Mouse (Mus musculus) lung, postnatal 36 days (tissue): ENCODE measurements around the gene Jmjd8.

ENCODE experiments used
- DNase-seq: peaks from one replicate; pipeline ENCODE4 v3.0.0; 2022; ENCODE audit warnings: mixed read lengths

The Jmjd8 gene

DNA sequence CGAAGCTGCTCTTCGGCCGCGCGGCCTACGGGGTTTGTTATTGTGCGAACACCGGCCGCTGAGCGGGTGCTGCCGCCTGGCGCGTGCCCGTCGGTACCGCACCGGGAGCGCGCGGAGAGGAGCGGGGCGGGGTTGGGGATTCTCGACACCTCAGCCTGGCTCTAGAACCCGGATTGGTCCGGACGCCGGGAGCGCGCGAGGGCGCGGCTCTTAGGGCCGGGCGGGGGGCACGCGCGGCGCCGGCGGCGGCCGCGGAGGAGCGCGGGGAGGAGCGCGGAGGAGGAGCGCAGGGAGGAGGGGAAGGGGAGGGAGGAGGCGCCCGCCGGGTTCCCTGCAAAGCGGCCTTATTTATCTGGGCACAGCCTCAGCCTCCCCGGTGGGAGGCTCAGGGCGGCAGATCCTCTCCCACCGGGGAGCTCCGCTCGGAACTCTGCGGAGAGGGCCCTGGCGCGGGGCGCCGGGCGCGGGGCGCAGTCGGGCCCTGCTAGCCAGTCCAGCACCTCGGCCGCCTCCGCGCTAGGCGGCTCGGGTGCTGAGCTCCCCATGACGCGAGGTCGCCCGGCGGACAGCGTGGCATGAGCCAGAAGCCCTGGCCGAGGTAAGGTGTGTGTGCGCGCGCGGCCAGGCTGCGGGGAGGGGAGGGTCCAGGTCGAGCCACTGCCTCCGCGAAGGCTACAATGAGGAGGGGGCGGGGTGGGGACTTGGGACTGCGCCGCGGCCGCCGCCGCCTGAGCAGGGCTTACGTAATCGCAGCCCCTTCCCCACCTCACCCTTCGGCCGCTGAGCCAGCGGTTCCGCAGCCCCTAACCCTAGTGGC, 19.7 kb upstream of the Jmjd8 start, which contains the start of gene Fbxl16:
Gene Fbxl16 (plus strand): TSS at position 297 of the 817 bp plus-strand sequence.
- DNase-seq = peak; percentile 65

DNA sequence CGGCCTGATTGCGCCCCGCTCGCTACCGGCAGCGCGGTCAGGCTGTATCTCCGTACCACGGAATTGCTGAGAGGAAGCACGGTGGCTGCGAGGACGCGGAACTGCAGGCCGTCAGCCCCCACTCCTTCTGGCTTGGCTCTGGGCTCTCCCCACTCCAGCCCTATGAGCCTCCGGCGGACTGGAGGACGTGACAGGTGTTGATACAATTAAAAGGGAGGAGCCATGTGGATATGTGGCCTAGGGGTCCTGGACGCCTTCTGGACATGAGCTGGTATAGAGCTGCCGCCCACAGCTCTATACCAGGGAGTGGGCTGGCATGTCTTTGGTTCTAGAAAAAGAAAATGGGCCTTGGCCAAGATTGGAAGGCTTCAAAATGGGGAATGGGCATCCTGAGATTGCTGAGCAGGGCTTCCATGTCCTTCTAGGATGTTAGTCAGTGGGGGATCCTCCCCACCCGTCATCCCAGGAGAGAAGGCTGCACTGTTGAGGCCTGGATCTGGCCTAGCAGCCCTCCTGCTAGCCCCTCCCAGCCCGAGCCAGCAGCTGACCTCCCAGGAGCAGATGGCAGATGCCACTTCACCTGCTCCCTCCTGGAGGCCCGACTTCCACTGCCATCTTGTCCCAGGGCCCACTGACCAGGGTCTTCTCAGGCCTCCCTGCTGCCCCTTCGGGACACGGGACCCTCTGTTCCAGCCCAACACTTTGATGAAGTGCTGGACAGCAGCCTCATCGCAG, 18.9 kb upstream of the Jmjd8 start:
- DNase-seq = no peak

DNA sequence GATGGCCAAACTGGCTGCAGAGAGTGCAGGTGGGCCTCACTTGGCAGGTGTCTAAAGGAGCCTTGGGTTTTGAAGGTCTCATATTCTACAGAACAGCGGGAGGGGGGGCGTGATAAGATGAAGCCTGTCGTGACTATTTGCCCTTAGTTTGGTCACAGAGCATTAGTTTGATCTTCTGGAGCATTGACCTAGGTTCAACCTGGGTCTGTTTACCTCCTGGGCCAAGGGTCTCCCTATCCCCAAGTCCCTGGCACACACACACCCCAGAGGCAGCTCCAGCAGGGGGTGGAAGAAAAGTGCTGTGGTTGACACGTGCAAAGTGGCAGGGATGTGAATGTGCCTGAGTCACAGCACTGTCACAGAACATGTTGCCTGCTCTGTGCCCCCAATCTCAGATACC, 17.8 kb upstream of the Jmjd8 start:
- DNase-seq = no peak

DNA sequence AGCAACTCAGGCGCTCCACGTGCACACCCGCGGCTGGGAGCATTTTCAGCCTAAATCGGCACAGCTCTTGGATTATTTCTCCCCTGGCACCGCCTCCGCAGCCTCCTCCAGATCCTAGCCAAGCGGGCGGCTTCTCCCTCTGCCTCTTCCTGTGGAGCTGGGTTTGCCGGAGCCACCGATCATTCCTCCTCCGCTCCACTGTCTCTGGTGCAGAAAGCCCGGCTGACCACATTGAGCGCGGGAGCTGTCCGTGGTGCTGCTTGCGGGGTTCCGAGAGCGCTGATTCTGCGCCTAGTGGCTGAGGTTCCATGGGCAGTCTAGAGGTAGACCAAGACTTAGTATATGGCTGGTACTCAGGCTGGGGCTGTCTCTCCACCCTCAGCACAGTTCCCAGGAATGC, 15.2 kb upstream of the Jmjd8 start:
- DNase-seq = peak; percentile 86

DNA sequence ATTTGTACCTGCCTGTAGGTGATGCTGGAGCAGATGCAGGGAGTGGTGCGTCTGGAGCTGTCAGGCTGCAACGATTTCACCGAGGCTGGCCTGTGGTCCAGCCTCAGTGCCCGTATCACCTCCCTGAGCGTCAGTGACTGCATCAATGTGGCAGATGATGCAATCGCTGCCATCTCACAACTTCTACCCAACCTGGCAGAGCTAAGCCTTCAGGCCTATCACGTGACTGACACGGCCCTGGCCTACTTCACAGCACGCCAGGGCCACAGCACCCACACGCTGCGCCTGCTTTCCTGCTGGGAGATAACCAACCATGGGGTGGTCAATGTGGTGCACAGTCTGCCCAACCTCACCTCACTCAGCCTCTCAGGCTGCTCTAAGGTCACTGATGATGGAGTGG, 11.0 kb upstream of the Jmjd8 start:
- DNase-seq = no peak

DNA sequence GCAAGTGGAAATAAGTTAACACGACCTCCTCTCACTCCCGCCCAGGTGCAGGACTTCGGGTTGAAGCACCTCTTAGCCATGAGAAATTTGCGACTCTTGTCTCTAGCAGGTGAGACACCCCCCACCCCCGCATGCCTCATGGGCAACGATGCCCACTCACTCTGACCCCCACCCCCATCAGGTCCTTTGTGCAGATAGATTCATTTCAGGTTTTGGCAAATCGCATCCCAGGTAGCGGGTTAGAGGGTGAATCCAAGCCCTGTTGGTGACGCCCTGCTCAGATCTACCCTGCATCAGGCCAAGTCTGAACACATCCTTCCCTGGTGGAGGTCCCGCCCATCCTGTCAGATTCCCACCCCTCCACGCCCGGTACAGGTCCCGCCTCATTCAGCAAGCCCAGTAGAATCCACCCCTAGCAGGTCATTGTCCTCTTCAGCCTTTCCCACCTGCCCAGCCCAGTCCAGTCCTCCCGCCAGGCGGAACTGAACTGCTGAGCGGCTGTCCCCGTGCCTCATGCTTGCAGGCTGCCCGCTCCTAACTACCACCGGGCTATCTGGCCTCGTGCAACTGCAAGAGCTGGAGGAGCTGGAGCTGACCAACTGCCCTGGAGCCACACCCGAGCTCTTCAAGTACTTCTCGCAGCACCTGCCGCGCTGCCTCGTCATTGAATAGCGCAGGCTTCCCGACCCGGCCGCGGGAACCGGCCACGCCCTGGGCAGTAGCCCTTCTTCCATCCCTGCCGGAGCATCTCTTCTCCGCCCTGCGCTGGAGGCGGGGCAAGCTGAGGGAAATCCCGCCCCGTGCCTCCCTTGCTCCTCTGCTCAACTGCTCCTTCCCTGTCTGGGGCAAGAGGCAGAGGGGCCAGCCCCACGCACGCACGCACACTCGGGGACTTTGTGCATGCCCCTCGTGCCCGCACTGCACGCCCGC, 9.6 kb upstream of the Jmjd8 start:
- DNase-seq = no peak

DNA sequence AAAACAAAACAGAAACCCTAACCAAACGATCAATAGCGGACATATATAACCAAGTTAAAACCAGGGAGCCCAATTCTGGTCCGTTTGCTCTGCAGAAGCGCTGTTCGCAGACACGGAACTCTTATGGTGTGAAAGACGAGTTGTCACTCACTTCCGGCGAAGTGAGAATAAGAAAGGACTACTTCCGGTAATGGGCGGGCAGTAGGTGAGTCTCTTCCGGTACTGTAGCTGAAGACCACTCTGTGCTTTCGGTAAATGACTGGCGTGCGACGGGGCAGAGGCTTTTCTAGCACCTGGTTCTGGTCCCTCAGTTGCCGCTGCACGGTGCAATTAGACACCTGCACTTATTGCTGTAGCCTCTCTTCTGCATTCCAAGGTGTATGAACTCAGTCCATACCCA, 5.2 kb upstream of the Jmjd8 start, which contains the start of gene Wdr24:
Gene Wdr24 (plus strand): TSS at position 176 of the 400 bp plus-strand sequence.
- peak; percentile 89 for DNase-seq

DNA sequence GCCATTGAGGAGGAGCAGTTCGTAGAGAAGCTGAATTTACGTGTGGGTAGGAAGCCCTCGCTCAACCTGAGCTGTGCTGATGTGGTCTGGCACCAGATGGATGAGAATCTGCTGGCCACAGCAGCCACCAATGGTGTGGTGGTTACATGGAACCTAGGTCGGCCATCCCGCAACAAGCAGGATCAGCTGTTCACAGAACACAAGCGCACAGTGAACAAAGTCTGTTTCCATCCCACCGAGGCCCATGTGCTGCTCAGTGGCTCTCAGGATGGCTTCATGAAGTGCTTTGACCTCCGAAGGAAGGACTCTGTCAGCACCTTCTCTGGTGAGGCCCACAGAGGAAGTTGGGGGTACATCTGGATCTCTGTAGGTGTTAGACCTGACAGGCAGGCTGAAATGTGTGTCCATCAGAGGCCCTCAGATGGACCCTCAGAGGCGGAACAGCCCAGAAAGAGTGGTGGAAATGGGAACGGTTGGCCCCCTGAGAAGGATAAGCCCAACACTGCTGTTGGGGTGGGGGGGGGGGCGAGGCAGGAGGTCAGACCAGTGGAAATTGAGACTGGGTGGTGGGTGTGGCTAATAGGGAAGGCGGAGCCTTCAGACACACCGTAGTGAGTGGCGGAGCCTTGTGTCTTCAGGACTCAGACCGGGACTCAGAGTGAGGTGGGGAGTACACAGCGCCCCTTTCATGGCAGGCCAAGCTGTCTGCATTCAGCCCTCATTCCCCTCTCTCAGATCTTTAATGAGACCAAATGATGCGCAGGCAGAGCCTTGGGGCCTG, 4.1 kb upstream of the Jmjd8 start:
- no peak for DNase-seq

DNA sequence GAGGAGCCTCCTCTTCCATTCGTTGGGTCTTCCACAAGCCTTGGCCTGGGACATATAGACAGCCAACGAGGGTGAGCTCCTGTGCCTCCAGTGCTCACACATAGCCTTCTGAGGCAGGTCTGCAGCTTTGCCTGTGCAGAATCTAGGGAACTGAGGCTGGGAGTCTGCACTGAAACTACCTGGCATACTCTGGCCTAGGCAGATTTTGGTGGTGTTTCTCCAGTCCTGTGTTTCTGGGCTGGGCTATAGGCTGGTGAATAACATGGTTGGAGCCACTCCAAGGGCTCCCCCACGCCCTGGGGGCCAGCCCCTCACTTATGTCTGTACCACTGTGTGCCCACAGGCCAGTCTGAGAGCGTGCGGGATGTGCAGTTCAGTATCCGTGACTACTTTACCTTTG, 3.4 kb upstream of the Jmjd8 start:
- no peak for DNase-seq

DNA sequence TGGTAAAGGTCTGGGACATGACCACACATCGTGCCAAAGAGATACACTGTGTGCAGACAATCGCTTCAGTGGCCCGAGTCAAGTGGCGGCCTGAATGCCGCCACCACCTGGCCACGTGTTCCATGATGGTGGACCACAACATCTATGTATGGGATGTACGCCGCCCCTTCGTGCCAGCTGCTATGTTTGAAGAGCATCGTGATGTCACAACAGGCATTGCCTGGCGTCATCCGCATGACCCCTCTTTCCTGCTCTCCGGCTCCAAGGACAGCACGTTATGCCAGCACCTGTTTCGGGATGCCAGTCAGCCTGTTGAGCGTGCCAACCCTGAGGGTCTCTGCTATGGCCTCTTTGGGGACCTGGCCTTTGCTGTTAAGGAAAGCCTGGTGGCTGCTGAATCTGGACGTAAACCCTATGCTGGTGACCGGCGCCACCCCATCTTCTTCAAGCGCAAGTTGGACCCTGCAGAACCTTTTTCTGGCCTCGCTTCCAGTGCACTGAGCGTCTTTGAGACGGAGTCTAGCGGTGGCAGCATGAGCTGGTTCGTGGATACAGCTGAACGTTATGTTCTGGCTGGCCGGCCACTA, 2.6 kb upstream of the Jmjd8 start:
- no peak for DNase-seq

DNA sequence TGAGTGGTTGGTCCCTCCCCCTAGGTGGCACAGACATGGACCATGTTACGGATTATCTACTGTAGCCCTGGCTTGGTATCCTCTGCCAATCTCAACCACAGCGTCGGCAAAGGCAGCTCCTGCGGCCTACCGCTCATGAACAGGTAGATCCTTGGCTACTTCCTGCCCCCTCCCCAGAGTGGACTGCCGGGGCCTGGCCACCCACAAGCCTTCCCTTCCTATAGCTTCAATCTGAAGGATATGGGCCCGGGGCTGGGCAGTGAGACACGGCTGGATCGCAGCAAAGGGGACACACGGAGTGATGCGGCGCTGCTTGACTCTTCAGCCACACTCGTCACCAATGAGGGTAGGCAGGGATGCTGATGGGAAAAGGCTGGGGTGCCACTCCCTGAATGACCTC, 1.7 kb upstream of the Jmjd8 start:
- DNase-seq = no peak

DNA sequence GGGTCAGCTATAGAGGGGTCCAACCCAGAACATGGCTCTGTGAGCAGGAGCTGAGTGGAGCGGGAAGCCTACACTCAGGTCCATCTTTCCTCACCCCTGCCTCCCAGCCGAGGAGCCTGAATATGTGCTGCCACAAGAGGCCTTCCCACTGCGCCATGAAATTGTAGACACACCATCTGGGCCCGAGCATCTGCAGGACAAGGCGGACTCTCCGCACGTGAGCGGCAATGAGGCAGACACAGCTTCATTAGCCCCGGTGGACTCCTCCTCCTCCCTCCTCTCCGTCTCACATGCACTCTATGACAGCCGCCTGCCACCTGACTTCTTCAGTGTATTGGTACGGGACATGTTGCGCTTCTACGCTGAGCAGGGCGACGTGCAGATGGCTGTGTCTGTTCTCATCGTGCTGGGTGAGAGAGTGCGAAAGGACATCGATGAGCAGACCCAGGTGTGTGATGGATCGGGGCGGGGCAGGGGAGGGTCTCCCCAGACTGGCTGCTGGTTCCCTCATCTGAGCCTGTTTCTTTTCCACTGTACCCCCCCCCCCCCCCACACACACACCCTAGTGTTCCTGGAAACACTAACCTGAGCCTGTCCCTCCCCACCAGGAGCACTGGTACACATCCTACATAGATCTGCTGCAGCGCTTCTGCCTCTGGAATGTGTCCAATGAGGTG, 983 bp upstream of the Jmjd8 start:
- no peak for DNase-seq

DNA sequence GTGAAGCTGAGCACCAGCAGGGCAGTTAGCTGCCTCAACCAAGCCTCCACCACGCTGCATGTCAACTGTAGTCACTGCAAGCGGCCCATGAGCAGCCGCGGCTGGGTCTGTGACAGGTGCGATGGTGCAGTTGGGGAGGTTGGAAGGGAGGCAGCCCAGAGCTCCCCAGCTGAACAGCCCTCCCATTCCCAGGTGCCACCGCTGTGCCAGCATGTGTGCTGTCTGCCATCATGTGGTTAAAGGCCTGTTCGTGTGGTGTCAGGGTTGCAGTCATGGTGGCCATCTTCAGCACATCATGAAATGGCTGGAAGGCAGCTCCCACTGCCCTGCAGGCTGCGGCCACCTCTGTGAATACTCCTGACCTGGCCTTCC, 458 bp upstream of the Jmjd8 start:
- DNase-seq = no peak

DNA sequence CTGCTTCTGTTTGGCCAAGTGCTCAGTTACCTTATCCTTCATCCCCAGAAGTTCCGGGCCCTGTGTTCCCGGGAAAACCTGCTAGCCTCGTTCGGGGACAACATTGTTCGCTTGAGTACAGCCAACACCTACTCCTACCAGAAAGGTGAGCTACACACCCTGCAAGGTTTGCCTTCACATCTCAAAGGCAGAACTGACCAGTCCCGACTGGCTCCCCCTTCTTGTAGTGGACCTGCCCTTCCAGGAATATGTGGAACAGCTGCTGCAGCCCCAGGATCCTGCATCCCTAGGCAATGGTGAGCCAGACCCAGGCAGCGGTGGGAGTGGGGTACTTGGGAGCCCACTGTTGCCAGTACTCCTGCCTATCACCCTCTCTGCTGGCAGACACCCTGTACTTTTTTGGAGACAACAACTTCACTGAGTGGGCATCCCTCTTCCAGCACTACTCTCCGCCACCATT, 921 bp downstream of the Jmjd8 start:
- no peak for DNase-seq

DNA sequence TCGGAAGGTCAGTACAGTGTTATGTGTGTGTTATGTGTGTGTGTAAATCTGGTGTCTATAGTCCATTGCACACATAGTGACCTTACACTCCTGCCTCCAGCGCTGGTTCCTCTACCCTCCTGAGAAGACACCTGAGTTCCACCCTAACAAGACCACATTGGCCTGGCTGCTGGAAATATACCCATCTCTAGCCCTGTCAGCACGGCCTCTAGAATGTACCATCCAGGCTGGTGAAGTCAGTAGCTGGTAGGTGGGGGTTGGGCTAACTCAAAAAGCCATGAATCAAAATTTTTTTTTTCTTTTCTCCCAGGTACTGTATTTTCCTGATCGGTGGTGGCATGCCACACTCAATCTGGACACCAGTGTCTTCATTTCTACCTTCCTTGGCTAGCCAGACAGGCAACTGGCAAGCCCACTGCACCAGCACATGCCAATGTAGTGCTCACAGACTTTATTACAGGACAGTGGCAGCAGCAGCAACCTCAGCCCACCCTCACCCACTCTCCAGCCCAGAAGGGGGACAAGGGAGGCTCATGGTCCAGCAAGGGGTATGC, 1.6 kb downstream of the Jmjd8 start:
- DNase-seq = no peak

DNA sequence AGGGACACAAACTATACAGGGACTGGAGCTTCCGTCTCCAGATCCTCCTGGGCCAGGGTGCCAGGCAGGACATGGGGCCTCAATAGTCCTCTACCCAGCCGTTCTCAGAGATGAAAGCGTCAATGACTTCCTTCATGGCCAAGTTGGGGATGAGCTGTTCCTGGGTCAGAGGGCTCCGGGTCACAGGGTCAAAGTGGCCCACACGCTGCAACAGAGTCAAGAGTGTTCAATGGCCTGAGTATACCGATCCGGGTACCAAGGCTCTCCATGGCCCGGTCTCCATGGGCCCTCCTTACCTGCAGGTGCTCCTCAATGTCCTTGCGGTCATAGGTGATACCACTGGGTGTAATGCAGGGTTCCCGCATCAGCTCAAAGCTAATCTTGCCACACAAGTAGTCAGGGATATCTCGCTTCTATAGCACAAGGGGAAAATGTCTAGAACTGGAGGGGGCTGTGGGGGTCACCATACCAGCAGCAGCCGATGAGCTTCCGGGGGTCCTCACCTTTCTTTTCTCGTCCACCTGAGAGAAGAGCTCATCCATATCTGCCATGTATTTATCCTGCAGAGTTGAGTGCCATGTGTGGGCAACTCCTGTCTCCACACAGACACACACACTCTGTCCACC, 2.3 kb downstream of the Jmjd8 start:
- no peak for DNase-seq

DNA sequence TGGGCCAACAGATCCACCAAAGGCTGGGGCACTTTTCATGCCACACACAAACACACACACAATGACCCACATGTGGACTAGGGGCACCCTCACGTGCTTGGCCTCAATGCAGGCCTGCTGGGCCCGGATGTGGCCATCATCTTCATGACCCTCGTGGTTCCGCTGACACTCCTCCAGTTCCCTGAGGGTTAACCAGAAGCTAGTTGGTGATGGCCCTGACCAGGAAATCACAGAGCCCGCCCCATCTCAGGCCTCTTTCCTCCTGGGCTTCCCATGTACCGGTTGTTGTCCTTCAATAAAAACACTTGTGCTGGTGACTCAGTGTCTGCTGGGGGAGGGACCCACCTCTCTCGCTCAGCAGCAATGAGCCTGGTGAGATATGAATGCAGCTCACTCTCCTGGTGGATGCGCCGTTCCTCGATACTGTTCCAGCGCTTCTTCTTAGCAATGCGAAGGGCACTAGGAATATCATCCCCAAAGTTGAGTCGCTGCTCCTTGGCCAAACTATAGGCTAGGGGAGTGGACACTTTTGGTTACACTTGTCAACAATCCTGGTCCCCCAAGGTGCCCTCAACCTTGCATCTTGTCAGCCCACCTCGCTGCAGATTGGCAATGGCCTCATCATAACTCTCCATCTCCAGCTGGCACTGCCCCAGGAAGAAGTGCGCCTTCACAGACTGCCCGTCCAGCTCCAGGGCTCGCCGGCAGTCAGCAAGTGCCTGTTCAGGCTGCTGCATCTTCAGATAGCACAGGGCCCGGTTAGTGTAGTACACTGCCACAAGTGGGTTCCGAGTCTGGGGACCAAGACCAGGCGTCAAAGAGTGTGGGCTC, 3.0 kb downstream of the Jmjd8 start:
- DNase-seq = no peak

DNA sequence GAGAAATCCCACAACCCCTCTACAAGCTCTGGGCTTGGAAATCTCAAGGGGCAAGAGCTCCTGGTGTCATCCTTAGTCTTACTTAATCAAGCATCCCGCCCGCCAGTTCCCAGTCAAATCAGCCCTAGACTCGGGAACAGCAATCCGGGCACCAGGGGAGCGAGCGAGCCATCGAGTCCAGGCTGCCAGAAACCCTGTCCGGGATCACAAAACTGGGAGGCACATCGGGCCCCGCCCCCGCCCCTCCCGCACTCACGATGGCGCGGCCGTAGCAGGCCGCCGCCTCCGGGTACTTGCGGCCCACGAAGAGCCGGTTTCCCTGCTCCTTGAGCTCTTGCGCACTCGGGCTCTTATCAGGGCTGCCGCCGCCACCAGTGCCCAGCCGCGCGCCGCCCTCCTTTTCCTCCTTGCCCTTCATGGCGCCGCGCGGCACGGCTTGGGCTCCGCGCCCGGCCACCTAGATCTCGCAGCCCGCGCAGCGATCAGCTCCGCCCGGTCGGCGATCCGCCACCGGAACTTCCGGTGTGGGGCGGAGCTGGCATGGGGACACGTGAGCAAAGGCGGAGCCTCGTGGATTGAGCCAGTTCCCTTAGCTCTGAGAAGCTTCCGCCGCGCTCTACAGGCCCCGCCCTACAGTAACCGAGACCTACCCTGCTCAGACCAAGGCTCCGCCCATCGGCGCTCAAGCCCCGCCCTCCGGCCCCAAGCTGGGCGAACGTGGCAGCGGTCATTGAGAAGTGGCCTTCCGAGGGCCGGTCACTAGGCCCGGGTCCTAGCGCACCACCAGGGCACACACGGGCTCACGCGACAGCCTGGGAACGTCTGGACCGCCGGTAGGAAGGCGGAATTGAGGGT, 4.0 kb downstream of the Jmjd8 start:
- peak; percentile 100 for DNase-seq

DNA sequence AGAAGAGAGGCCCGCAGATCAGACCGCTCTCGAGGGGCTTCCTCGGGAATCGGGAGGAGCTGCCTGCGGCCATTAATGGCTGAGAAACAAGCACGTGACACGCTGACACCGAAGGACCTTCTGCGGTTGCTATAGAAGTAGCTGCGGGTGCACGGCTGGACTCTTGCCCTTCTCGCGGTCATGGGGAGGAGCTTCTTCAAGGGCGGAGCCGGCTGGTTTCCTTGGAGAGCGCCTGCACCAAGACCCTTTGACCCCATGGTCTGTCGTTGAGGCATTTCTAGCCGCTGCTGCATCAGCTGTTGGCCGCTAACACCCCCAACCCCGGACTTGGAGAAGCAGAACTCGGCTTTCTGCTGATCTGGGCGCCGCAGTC, 4.6 kb downstream of the Jmjd8 start, which contains the start of gene Stub1:
Gene Stub1 (minus strand): TSS at position 114 of the 373 bp plus-strand sequence.
- DNase-seq = peak; percentile 94
